Mouse (Mus musculus): ENCODE data around the gene Tdrd12. TPM values are rescaled to one million over a fixed set of nuclear protein-coding genes. Genes with fewer than 3 reads are reported as not detected.

Gene Tdrd12
- polyA plus RNA-seq (2014; fragmentation: Nextera tagmentation; extraction: Ambion mirVana) = 0.53 and 0.59 TPM in 2 replicates

DNA sequence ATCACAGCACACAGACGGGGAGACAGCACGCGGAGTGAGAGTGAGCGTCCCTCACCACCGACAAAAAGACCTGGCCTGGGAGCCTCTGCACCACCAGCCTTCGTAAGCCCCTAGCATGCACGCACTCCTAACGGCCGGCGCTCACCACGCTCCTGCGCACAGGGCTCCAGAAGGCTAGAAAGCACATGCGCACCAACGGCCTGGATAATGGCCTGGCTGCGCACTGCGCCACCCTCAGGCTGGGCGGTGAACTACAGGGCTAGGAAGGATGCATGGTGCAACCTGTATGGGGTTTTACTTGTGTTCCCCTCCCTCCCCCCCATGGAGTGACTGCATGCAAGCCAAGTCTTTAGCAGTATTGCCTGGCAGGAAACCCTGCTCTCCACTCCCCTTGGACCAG, at the start of gene Tdrd12:
Tdrd12 (minus strand) TSS at position 184 of the 400 bp plus-strand sequence.
- WGBS = 93% methylated on average over 17 of the region's 17 CpGs
- Histone ChIP-seq H3K4me1 (replicated peaks; ENCODE audit: control insufficient read depth, insufficient read depth, low read length) (no peaks in the 10 kb centered on the region), H3K36me3 (replicated peaks; ENCODE audit: control insufficient read depth, insufficient read depth) (no peaks in the 10 kb centered on the region), H3K9me3 (ENCODE audit: control insufficient read depth, low read length) (no peaks in the 10 kb centered on the region), H3K27ac (no peak within 1 kb of the TSS), H3K27me3 (ENCODE audit: control insufficient read depth, insufficient read depth, low read length) (no peaks in the 10 kb centered on the region), H3K4me3 (replicated peaks; ENCODE audit: low read length) (no peak within 1 kb of the TSS), H3K4me2 (replicated peaks) (no peak within 1 kb of the TSS), H3K9ac (no peak within 1 kb of the TSS)
- no peak for ATAC-seq (ENCODE audit: low FRiP score)
- no peak for DNase-seq (ENCODE audit: low spot score)

DNA sequence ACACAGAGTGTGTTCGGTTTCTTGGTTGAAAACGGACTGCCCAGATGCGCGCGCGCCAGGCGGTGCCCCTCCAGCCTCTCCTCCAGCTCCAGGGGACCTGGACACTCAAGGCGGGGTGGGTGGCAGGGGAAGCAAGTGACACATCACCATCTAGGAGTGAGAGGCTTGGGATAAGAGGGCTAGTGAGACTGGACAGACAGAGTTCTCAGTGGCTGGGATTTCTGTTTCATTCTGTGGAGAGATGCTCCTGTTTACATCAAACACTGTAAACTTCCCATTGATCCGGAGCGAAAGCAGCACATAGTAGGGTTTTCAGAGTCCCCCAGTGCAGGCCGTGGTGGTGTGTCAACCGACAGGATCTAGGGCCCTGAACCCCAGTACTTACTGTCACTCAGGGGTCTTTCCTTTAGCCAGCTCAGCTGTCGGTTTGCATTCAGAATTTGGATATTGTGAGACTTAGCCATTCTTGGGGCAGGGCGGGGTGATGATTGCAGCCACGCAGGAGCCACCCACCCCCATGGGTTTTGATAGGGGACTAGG, 49.4 kb upstream of the Tdrd12 start:
- Histone ChIP-seq H3K9ac (peak overlapping the region; percentile 72), H3K4me1 (replicated peaks; ENCODE audit: control insufficient read depth, insufficient read depth, low read length) (peaks cover 18% of the 10 kb centered on the region), H3K4me3 (replicated peaks; ENCODE audit: low read length) (peak overlapping the region; percentile 68), H3K27me3 (ENCODE audit: control insufficient read depth, insufficient read depth, low read length) (peaks cover 32% of the 10 kb centered on the region), H3K36me3 (replicated peaks; ENCODE audit: control insufficient read depth, insufficient read depth) (peaks cover 3% of the 10 kb centered on the region), H3K9me3 (ENCODE audit: control insufficient read depth, low read length) (no peaks in the 10 kb centered on the region), H3K27ac (no peak overlapping the region), H3K4me2 (replicated peaks) (peak overlapping the region; percentile 99)
- ATAC-seq (ENCODE audit: low FRiP score) (no peak), DNase-seq (ENCODE audit: low spot score) (no peak)
- WGBS = 22% methylated on average over 15 of the region's 15 CpGs

- Histone ChIP-seq H3K9me3 (ENCODE audit: control insufficient read depth, low read length) (no peaks in the 10 kb centered on the region), H3K27me3 (ENCODE audit: control insufficient read depth, insufficient read depth, low read length) (peaks cover 32% of the 10 kb centered on the region), H3K27ac (no peak within 1 kb of the TSS), H3K4me2 (replicated peaks) (peak within 1 kb of the TSS; percentile 99), H3K36me3 (replicated peaks; ENCODE audit: control insufficient read depth, insufficient read depth) (no peaks in the 10 kb centered on the region), H3K4me3 (replicated peaks; ENCODE audit: low read length) (peak within 1 kb of the TSS; percentile 68), H3K9ac (peak within 1 kb of the TSS; percentile 72), H3K4me1 (replicated peaks; ENCODE audit: control insufficient read depth, insufficient read depth, low read length) (peaks cover 18% of the 10 kb centered on the region)
- ATAC-seq (ENCODE audit: low FRiP score) = peak; percentile 99
- under 1% methylated on average over 49 of the region's 49 CpGs for WGBS
- DNase-seq (ENCODE audit: low spot score) = peak; percentile 95
Observed at GRCm38 (mm10) chr7:35586055-35586905, 48.7 kb upstream of the Tdrd12 start, which contains the start of gene Ankrd27. Ankrd27 (plus strand) TSS chr7:35586244.

DNA sequence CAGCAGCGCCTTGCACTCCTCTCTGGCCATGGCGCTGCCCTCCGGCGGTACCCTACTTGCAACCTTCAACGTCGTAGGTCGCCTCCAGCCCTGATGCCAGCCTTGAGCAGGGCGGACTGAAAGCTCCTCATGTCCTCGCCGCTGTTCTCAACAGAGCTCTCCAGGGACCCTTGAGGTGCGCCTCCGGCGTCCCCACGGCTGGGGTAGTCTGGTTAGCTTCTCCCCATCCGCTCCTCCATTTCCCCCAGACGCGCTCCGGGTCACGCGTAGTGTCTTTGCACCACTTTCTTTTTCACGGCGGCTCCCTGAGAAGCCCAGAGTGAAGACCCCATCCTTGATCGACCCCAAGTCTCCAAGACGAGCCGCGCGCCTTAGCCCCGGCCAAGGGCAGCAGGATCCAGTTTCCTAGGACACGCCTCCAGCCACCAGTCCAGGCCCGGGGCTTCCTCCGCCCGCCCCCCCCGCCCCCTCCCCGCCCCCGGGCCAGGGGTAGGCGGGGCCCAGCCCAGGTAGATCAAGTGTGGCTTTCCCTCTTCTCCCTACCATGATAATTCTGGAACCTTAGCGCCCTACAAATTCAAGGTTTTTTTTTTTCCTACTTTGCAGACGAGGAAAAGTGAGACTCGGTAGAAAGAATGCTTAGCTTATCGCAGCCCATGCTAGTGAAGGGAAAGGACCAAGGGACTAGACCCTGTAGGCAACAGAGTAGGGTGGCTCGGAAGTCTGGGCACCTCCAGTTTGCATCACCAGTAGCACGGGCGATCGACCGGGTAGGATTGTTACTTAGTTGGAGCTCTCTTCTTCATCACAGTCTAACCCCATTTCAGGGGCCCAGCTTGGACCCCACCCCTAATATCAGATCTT, 47.9 kb upstream of the Tdrd12 start, which contains the start of gene Rgs9bp:
Rgs9bp (minus strand) TSS at position 392 of the 864 bp plus-strand sequence.
- Histone ChIP-seq H3K36me3 (replicated peaks; ENCODE audit: control insufficient read depth, insufficient read depth) (no peaks in the 10 kb centered on the region), H3K4me1 (replicated peaks; ENCODE audit: control insufficient read depth, insufficient read depth, low read length) (peaks cover 18% of the 10 kb centered on the region), H3K4me3 (replicated peaks; ENCODE audit: low read length) (peak within 1 kb of the TSS; percentile 68), H3K9ac (peak within 1 kb of the TSS; percentile 72), H3K27ac (no peak within 1 kb of the TSS), H3K4me2 (replicated peaks) (peak within 1 kb of the TSS; percentile 99), H3K27me3 (ENCODE audit: control insufficient read depth, insufficient read depth, low read length) (peaks cover 32% of the 10 kb centered on the region), H3K9me3 (ENCODE audit: control insufficient read depth, low read length) (no peaks in the 10 kb centered on the region)
- WGBS = under 1% methylated on average over 45 of the region's 45 CpGs
- DNase-seq (ENCODE audit: low spot score) (no peak), ATAC-seq (ENCODE audit: low FRiP score) (peak; percentile 59)

DNA sequence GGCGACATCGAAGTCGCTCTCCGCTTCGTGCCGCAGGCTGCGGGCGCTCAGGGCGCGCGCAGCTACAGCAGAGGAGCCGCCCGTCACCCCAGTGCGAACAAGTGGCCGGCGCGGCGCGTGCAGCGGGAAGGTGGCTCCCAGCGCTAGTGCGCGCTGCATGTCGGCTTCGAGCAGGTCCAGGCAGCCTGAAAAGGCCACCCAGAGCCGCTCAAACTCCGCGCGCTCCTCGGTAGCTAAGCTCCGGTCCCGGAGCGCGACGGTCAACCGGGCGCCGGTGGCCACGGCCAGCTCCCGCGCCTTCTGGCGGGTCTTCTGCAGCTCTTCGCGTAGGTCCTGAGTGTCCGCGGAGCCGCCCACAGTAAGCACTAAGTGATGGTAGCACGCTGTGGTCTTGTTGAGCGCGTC, 47.2 kb upstream of the Tdrd12 start:
- under 1% methylated on average over 44 of the region's 50 CpGs for WGBS
- DNase-seq (ENCODE audit: low spot score) = no peak

DNA sequence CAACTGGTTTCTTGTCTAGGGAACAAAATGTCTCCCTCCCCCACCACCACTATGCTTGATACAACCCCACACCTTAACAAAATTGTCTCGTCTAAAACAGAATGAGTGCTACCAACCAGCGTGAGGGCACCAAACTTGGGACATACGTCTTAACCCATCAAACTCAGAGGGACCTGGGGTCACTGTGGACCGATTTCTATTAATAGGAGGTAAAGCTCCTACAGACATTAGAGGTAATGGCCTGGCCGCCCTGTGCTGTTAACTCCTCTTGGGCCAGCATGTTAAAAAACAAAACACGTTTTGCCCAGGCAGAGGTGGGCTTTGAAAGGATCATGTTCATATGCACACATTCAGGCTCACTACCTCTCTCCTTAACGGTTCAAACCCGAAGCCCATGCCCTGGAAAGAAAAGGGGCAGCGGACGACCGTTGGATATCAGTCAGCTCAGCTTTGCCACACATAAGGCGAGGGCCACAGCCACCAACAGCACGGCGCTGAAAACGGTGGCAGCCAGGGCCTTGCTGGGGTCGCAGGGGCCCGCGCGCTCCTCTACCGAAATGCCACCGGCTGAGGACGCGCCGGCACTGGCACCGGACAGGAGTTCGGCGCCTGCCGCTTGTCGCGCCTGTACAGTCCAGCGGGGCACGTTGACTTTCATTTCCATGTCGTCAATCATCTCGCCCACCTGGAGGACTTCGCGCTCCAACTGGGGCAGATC, 46.7 kb upstream of the Tdrd12 start:
- no peak overlapping the region for H3K27ac ChIP-seq
- H3K4me3 ChIP-seq (replicated peaks; ENCODE audit: low read length) = peak overlapping the region; percentile 68
- DNase-seq (ENCODE audit: low spot score) = no peak
- peak overlapping the region; percentile 45; the same call in 1 of the 2 replicates for H3K9ac ChIP-seq
- peaks cover 32% of the 10 kb centered on the region for H3K27me3 ChIP-seq (ENCODE audit: control insufficient read depth, insufficient read depth, low read length)
- H3K9me3 ChIP-seq (ENCODE audit: control insufficient read depth, low read length) = no peaks in the 10 kb centered on the region
- WGBS = 4% methylated on average over 36 of the region's 36 CpGs
- no peak for ATAC-seq (ENCODE audit: low FRiP score)
- no peaks in the 10 kb centered on the region for H3K36me3 ChIP-seq (replicated peaks; ENCODE audit: control insufficient read depth, insufficient read depth)
- peak overlapping the region; percentile 99 for H3K4me2 ChIP-seq (replicated peaks)
- H3K4me1 ChIP-seq (replicated peaks; ENCODE audit: control insufficient read depth, insufficient read depth, low read length) = peaks cover 18% of the 10 kb centered on the region

More for the DNA sequence above, 47.2 kb upstream of the Tdrd12 start:
- Histone ChIP-seq H3K9me3 (ENCODE audit: control insufficient read depth, low read length) (no peaks in the 10 kb centered on the region), H3K9ac (peak overlapping the region; percentile 45), H3K4me2 (replicated peaks) (peak overlapping the region; percentile 99), H3K27ac (no peak overlapping the region), H3K4me1 (replicated peaks; ENCODE audit: control insufficient read depth, insufficient read depth, low read length) (peaks cover 18% of the 10 kb centered on the region), H3K4me3 (replicated peaks; ENCODE audit: low read length) (peak overlapping the region; percentile 68), H3K36me3 (replicated peaks; ENCODE audit: control insufficient read depth, insufficient read depth) (no peaks in the 10 kb centered on the region), H3K27me3 (ENCODE audit: control insufficient read depth, insufficient read depth, low read length) (peaks cover 32% of the 10 kb centered on the region)
- no peak for ATAC-seq (ENCODE audit: low FRiP score)

DNA sequence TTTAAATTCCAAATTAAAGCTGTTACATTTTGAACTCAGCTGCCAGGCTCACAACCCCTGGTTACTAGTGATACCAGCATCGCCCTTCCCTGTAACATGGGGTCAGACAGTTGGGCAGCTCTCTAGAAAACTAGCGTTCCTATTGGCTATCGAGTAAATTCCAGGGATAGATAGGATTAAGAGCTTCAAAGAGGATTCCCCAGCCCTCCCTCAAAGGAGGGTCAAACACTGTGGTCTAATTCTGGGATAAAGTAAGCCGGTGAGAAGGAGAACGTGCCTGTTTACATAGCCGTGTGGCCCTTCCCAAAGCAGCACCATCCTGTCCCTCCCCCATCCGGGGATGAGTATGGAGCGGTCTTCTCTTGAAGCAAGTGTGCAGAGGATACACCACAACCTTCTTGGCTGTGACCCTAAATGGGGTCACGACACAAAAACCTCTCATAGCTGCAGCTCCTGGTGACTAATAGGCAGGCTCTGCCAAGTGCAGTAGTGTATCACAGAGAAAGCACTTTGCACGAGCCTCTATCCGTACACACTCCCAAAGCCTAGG, 46.0 kb upstream of the Tdrd12 start:
- ATAC-seq (ENCODE audit: low FRiP score) = no peak
- H3K4me3 ChIP-seq (replicated peaks; ENCODE audit: low read length) = no peak overlapping the region
- no peak for DNase-seq (ENCODE audit: low spot score)
- no peak overlapping the region for H3K27ac ChIP-seq
- H3K9me3 ChIP-seq (ENCODE audit: control insufficient read depth, low read length) = no peaks in the 10 kb centered on the region
- H3K36me3 ChIP-seq (replicated peaks; ENCODE audit: control insufficient read depth, insufficient read depth) = no peaks in the 10 kb centered on the region
- H3K4me1 ChIP-seq (replicated peaks; ENCODE audit: control insufficient read depth, insufficient read depth, low read length) = peaks cover 18% of the 10 kb centered on the region
- 18% methylated on average over 11 of the region's 11 CpGs for WGBS
- H3K9ac ChIP-seq = no peak overlapping the region
- no peak overlapping the region for H3K4me2 ChIP-seq (replicated peaks)
- H3K27me3 ChIP-seq (ENCODE audit: control insufficient read depth, insufficient read depth, low read length) = peaks cover 32% of the 10 kb centered on the region

- no peak for ATAC-seq (ENCODE audit: low FRiP score)
Observed at GRCm38 (mm10) chr7:35582719-35583118, 45.2 kb upstream of the Tdrd12 start.

More at GRCm38 (mm10) chr7:35582719-35583118, 45.2 kb upstream of the Tdrd12 start:
- H3K9ac ChIP-seq = no peak overlapping the region
- no peak for DNase-seq (ENCODE audit: low spot score)
- H3K27ac ChIP-seq = no peak overlapping the region
- H3K9me3 ChIP-seq (ENCODE audit: control insufficient read depth, low read length) = no peaks in the 10 kb centered on the region
- WGBS = 75% methylated on average over 5 of the region's 5 CpGs
- H3K4me3 ChIP-seq (replicated peaks; ENCODE audit: low read length) = no peak overlapping the region
- no peaks in the 10 kb centered on the region for H3K36me3 ChIP-seq (replicated peaks; ENCODE audit: control insufficient read depth, insufficient read depth)
- peaks cover 18% of the 10 kb centered on the region for H3K4me1 ChIP-seq (replicated peaks; ENCODE audit: control insufficient read depth, insufficient read depth, low read length)
- peaks cover 32% of the 10 kb centered on the region for H3K27me3 ChIP-seq (ENCODE audit: control insufficient read depth, insufficient read depth, low read length)
- H3K4me2 ChIP-seq (replicated peaks) = no peak overlapping the region

Data from hindbrain, embryonic 14.5 days (tissue).